Mouse (Mus musculus) embryonic fibroblast, embryonic 13.5 days (primary cell): ENCODE measurements around the gene Eid1. TPM values are rescaled to one million over a fixed set of nuclear protein-coding genes. Genes with fewer than 3 reads are reported as not detected.

Experiments used
- H3K27ac ChIP-seq: 2 replicates; pipeline ENCODE4 v1.5.1; 2012; ENCODE audit warnings: low read length, control low read depth, inconsistent platforms; ENCODE audit not compliant: insufficient read depth
- H3K4me1 ChIP-seq: 2 replicates; pipeline ENCODE4 v1.6.1; 2011; ENCODE audit warnings: low read length; ENCODE audit not compliant: control insufficient read depth, insufficient read depth
- H3K4me3 ChIP-seq: 2 replicates; pipeline ENCODE4 v1.5.1; 2011; ENCODE audit warnings: mild to moderate bottlenecking, control low read depth, low read length; ENCODE audit not compliant: insufficient read depth
- CTCF ChIP-seq: IDR thresholded peaks from 2 replicates; pipeline ENCODE4 v1.5.1; 2011; ENCODE audit warnings: mild to moderate bottlenecking, control low read depth, low read length, moderate library complexity, borderline replicate concordance; ENCODE audit not compliant: insufficient read depth
- POLR2A ChIP-seq: IDR thresholded peaks from 2 replicates; pipeline ENCODE4 v1.6.1; 2011; ENCODE audit warnings: low read depth, mild to moderate bottlenecking, control low read depth, low read length, moderate library complexity
- polyA plus RNA-seq: library from polyadenylated mRNA; stranded (reverse); fragments of >200 nt; gene quantifications from 2 replicates; pipeline ENCODE4 v1.2.4, GENCODE M21; 2011; ENCODE audit warnings: low read depth; ENCODE audit not compliant: missing spikeins, insufficient read length

Eid1 gene
- polyA plus RNA-seq, 1 experiment = 131 TPM

DNA sequence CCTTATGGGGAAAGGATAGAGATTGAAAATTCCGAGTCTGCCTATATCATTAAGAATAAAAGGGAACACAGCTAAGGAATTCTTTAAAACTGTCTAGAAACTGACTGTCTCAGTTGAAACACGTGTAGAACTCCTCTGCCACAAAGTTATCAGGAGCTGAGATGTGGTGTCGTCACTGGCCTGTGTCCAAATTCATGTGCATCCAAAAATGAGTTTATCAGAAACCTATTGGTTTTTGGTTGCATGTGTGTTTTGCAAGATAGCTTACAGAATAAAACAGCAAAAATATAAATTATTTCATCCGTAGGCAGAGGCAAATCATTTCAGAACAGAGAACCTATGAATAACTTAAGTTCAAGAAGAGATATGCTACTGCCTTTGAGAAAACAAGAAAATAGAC, 6.2 kb upstream of the Eid1 start:
- peaks cover 12% of the 10 kb centered on the region for H3K4me1 ChIP-seq
- no peak overlapping the region for H3K27ac ChIP-seq
- no peak overlapping the region for H3K4me3 ChIP-seq
- TF ChIP-seq CTCF (no peak), POLR2A (no peak)

DNA sequence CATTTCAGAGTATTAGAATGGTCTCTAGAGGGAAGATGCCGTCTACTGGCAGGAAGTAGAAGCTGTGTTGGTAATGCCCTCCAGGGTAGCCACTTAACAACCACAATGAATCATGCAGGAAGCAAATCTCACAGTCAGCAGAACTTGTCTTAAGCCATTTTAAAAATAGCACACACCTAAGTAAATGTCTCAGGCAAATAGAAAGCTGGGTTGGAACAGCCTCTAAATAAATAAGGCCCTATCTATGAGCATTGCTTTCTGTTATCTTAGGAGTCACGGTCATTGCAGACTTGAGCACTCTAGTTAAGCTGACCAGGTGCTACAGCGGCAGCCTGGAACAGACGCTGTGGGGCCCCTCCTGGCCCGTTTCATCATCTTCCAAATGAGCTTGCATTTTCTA, 5.7 kb upstream of the Eid1 start:
- peak overlapping the region; percentile 53 for H3K27ac ChIP-seq
- TF ChIP-seq CTCF (no peak), POLR2A (no peak)
- peaks cover 12% of the 10 kb centered on the region for H3K4me1 ChIP-seq
- no peak overlapping the region for H3K4me3 ChIP-seq

DNA sequence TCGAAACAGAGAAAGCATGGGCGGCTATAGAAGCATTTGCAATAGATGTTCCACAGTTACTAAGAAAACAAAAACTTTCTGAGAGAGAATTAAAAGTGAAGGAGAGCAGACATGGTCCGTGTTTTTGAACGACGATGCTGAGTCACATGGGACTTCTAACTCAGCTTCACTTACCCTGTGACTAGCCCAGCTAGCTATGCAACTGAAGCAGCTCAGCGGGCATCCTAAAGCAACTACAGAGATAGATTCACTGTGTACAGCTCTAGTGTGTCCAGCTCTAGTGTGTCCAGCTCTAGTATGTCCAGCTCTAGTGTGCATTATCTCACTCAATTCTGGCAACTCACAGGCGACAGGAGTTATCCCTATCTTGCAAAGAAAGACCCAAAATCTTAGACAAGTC, 5.2 kb upstream of the Eid1 start:
- Histone ChIP-seq H3K27ac (peak overlapping the region; percentile 53; the same call in 1 of the 2 replicates), H3K4me1 (peaks cover 12% of the 10 kb centered on the region), H3K4me3 (no peak overlapping the region)
- no peak for TF ChIP-seq POLR2A

DNA sequence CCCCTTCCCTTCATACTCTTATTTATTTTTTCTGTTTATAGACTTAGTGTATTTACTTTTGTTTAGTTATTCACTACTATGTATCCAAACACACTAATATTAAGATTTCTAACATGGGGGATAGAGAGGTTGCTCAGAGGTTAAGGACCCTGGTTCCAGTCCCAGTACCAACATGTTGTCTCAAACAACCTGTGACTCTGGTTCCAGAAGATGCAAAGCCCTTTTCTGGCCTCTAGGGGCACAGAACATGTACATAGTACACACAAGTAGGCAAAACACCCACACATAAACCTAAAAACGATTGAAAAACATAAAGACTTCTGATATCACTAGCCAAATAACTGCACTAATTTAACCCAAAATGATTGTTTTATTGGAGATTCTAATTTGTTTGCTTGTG, 2.0 kb upstream of the Eid1 start:
- Histone ChIP-seq H3K4me1 (peaks cover 6% of the 10 kb centered on the region), H3K27ac (no peak overlapping the region), H3K4me3 (no peak overlapping the region)
- no peak for TF ChIP-seq CTCF
- no peak for TF ChIP-seq POLR2A

DNA sequence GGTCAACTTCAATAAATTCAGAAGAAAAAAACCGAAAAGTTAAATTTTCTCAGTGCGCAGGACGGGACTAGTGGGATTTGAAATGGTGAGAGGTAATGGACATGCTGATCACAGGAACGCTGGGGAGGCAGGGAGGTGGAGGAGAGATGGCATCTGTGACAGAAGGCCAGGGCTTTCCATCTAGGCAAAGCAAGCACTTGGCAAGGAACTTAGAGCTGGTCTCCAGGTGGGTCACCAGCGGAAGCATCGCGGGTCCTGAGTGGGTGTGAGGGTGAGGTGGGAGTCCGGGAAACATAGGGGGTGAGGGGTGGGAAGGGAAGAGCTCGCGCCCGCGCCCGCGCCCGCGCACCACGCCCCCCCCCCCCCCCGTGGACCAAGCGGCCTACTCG, 333 bp upstream of the Eid1 start:
- Histone ChIP-seq H3K4me3 (peak overlapping the region; percentile 79), H3K4me1 (peaks cover 3% of the 10 kb centered on the region; the same call in 1 of the 2 replicates), H3K27ac (no peak overlapping the region)
- no peak for TF ChIP-seq CTCF
- TF ChIP-seq POLR2A = no peak

DNA sequence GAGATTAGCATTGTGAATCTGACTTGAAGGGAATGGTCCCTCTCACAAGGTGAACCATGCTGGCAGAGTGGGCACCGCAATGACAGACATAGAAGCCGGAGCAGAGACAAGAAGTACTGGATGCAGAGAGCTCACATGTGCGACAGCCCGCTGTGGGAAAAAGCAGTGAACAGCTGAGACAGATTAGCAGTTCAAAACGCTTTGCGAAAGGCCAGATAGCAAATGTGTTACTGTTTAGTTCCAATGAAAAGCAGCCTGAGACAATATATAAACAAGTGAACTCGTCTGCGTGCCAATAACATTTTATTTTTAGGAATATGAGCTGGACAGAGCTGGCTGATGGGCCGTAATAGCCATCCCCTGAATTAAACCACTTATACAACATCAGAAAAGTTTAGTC, 8.9 kb downstream of the Eid1 start:
- Histone ChIP-seq H3K4me1 (0 out of 2 replicates have a peak, but pooled peaks cover 2% of the 10 kb centered on the region), H3K4me3 (no peak overlapping the region), H3K27ac (no peak overlapping the region)
- TF ChIP-seq POLR2A = no peak
- TF ChIP-seq CTCF = no peak

DNA sequence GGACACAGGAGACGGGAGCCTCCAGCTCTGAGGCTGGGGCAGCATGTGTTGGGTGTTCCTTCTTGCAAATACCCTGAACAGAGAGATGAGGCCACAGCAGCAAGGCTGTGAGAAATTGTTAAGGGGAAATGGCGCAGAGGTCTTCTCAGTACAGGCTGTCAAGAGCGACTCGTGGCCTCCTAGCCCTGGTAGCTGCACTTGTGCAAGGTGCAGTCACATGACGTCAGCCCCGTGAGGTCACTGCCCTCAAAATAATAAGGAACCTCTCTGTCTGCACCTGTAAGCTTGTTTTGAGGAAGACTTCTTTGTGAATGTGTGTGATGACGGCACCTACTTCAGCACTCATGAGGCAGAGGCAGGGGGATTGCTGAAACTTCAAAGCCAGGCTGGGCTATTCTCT, 11.0 kb downstream of the Eid1 start:
- TF ChIP-seq POLR2A (no peak), CTCF (no peak)
- no peak overlapping the region for H3K4me3 ChIP-seq
- no peak overlapping the region for H3K27ac ChIP-seq
- 0 out of 2 replicates have a peak, but pooled peaks cover 2% of the 10 kb centered on the region for H3K4me1 ChIP-seq

DNA sequence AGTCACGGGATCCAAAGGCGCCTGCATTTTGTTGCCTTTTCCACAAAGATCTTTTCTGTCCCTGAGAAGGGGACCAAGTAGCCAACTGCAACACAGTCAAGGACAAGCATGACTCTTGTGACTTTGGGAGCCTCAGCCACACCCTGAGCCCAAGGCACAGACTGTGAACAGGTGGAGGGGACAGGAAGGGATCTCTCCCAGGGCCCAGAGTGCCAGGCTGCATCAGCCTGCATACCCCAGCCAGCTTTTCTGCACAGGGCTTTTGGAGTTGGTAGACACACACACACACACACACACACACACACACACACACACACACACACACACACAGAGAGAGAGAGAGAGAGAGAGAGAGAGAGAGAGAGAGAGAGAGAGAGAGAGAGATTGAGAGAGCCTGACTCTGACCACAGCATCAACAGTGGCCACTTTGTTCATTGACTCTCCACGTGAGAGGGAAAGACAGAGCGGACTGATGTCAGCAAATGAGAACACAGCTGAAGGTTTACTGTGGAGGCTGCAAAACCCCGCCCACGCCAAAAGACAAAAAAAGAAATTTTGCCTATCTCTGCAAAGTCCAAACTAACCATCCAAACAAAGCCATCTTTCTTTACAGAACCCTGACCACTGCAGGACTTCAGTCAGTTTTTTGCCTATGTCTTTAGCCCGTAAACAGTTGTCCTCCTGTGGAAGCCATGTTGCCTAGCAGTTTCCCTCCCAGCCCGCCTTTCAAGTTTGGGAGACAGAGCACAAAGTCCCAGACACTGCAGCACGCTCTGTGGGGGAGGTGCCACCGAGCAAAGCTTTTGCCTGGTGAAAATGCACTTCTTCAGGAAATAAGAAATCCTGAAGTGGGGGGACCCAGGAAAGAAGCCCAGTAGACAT, 11.9 kb downstream of the Eid1 start:
- Histone ChIP-seq H3K4me3 (no peak overlapping the region), H3K27ac (no peak overlapping the region), H3K4me1 (0 out of 2 replicates have a peak, but pooled peaks cover 2% of the 10 kb centered on the region)
- no peak for TF ChIP-seq POLR2A
- no peak for TF ChIP-seq CTCF

DNA sequence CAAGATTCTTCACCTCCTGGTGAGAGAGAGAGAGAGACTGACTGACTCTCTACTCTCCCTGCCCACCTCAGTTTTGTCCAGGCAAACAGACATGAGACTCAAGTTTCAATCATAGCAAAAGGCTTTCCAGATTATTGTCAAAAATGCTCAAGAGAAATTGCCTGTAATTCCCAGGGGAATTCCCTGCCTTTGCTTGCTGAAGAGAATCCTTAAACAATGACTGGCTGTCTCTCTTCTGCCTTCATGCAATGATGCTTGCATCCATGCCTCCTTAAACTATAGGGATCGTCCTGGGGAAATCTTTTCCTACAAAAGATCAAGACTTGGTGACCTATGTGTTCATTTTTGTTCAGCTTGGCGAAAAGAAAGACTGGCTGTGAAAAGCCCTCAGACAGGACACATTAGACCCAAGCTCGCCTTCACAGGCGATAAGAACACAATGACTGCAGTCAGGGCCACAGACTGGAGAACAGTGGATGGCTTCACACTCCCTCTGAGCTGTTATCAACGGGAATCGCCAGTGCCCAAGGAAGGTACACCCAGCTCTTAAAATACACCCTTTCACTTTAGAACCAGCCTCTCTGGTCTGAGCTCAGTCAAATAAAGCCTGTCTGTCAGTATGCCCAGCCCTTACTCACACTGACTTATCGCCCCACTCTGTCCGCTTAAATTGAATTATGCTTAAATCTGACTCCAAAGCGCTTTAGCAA, 12.7 kb downstream of the Eid1 start:
- TF ChIP-seq CTCF (no peak), POLR2A (no peak)
- H3K4me1 ChIP-seq = 0 out of 2 replicates have a peak, but pooled peaks cover 2% of the 10 kb centered on the region
- H3K4me3 ChIP-seq = no peak overlapping the region
- H3K27ac ChIP-seq = no peak overlapping the region

DNA sequence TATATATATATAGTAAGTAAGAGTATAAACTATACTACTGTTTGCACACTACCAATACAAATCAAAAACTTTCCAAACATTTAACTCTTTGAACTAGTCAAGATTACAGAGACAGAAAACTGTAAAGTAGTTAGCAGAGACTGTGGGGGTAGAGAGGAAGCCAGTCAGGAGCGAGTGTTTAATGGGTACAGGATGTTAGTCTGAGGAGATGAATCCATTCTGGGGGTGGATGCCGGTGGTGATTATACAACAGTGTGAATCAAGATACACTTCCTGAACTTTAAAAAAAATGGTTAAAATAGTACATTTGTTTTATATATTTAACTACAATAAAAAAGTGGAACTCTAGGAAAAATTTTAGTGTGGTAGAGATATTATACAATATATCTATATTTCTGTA, 19.1 kb downstream of the Eid1 start:
- Histone ChIP-seq H3K4me3 (no peak overlapping the region), H3K4me1 (no peaks in the 10 kb centered on the region), H3K27ac (no peak overlapping the region)
- TF ChIP-seq CTCF = no peak
- no peak for TF ChIP-seq POLR2A
